Mouse (Mus musculus): ENCODE results near the gene Lsr.

DNA sequence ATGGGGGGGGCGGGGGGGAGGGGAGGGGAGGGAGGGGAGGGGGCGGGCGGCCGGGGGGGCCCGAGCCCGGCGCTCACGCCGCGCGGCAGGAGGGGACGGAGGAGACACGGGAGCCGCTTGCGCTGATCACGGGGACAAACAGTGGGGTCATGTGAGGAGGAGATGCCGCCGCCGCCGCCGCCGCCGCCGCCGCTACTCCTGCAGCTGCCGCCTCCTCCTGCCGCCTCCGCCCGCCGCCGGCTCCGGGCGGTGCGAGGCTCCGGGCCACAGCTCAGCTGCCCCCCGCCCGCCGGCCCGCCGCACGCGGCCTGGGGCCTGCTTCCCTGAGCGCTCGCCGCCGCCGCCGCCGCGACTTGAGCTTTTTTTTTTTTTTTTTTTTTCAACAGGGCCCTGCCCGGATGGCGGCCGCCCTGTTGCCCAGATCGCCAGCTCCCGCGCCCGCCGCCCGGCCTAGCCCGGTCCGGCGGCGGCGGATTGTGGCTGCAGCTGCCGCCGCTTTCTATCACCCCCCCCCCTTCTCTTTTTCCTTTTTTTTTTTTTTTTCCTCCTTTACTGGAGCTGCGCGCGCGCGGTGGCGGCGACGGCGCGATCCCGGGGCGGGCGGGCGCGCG, 16.4 kb downstream of the Lsr start, which contains the start of gene Usf2:
- TF ChIP-seq CHD2 (IDR thresholded peaks at IDR 0.05; ENCODE audit: low read depth, low read length) (no peak), MAFK (IDR thresholded peaks at IDR 0.05; ENCODE audit: insufficient read depth, low read depth, low read length) (no peak), ZNF384 (IDR thresholded peaks at IDR 0.05; ENCODE audit: low read depth, low read length) (peak; percentile 95), HCFC1 (IDR thresholded peaks at IDR 0.05; ENCODE audit: borderline replicate concordance, insufficient read depth, low read length) (no peak; the same call in 1 of the 2 replicates), ZC3H11A (IDR thresholded peaks at IDR 0.05; ENCODE audit: borderline replicate concordance, low read depth, low read length) (no peak)

Measured in ES-E14 (cell line).